Mouse (Mus musculus) CD4-positive helper T cell, adult 2 months (primary cell): ENCODE results near the gene Srgap3.
"Not testable (repeated sequence)": the region's sequence is repeated elsewhere in the genome, so short reads cannot be mapped to it uniquely, and the experiment has no call there.

Experiments
- DNase-seq: peaks from one replicate; pipeline ENCODE4 v3.0.0-alpha.2; 2012; ENCODE audit warnings: low read depth, missing footprints, low spot score

The Srgap3 gene

DNA sequence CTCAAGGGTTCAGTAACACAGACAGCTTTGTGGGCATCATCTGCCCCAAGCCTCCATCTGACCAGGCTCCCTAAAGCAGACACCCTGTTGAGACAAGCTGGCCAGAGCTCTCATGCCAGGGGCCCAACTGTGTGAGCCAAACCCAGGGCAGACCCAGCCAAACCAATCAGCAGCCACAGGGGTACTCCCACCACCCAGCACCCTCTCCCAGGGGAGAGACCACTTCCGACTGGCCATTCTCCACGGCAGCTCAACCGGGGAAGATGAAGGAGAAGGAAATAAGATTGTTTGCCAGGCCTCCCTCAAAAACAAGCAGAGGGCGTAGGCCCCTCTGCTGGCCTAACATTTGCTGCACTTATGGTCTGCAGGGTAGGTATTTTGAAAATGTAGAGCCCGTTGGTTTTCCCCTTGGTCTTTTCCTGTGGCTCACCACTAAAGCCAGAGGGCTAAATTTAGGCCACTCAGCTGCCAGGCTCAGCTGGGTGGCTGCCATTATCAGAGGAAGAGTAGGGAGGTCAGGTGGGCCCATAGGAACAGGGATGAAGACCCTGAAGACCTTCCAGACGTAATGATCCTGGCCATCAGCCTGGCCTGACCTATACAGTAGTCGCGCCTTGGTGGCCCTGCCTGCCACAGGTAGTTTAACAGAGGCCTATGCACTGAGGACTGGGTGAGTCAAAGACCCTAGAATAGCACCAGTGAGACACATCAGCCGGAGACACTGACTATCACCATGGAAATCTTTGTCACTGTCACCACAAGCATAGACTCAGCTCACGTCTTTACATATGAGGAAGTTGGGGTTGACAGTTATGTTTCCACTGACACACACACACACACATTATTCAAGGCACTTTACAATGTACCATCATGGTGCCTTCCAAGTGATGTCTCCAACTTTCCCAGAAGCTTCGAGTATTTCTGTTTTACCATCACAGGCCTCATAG is 85.4 kb downstream of the Srgap3 start:
- peak; percentile 44 for DNase-seq

DNA sequence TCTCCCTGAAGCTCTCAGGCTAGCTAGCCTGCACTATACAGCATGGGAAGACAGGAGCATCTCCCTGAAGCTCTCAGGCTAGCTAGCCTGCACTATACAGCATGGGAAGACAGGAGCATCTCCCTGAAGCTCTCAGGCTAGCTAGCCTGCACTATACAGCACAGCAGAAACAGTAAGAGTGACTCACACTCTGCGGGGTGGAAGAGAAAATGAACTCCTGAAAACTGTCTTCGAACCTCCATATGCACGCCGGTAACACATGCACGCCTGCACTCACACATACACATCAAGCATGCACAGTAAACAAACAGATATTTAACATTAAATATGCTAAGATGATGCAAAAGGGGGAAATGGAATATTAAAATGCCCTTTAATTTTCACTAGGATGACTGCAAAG is 86.8 kb downstream of the Srgap3 start:
- DNase-seq = not testable (repeated sequence)

DNA sequence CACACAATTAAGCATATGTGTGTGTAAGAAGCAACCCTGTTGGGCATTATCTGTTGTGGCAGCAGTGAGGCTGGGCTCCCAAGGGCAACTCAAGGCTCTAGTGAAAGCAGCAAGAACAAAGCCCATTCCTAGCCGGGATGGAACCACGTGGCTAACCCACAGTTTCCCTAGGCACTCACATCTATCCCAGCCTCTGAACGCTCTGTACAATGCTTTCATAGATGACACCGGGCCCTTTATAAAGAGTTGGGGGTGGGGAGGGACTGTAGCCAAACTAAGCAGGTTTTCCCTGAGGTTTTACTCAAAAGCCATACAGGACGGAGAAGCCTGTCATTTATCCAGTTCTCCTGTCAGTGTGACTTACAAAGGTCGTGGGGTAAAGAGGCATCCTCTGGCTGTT is 90.0 kb downstream of the Srgap3 start:
- no peak for DNase-seq

DNA sequence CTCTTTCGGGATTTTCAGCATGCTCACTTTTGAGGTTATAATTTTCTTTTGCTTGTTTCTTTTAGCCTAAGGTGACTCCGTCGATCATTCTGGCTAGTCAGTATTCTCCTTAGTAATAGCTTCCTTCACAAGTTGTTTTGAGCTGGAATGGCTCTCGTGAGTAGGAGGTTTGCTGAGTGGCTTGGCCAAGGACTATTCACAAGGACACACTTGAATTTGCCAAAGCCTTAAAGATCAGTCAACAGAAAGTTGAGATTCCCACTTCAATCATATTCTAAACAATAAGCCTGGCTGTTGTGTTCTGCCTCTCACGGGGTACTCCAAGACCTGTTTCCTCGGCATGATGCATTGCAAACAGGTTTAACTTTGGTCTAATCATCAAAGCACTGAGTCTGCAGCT is 91.9 kb downstream of the Srgap3 start:
- DNase-seq = no peak

DNA sequence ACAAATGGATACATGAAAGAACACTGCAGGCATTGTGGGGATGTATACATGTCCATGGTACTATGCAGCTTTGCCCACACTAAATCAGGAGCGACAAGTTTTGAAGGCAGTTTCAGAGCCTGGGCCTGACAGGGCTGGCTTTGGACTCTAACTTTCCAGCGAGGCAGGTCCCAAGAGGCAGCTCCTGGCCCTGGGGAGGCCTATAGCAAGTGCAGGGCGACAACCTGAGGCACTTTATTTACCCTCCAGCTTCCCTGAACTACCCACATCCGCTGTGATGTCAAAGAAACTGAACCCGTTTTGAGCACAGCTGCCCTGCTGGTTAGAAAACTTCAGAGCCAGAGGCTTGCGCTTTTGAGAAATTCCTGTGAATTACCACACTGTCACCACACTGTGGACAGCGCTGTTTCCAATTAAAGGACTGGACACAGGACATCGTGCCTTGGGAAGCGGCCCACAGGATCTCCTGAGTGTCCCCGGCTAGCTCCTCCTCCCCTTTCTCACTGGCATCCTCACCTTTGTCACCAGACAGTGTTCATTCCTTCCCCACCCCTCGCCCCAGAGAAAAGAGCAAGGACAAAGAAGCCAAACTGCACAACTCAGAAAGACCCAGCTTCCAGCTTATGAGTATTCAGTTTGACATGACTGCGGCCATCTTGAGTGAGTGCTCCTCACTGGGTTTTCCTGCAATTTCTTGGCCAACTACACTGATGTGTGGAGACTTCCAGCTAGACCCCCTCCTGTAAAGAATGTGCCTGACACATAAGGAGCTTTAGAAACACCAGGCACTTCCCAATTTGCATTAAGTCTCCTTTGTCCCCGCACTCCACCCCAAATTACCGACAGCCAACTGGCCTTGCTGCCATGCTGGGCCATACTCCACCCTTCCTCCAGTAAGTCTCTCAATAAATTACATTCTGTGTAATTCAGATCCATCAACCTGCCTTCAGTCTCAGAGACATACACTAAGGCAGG is 94.5 kb downstream of the Srgap3 start:
- peak; percentile 73 for DNase-seq

DNA sequence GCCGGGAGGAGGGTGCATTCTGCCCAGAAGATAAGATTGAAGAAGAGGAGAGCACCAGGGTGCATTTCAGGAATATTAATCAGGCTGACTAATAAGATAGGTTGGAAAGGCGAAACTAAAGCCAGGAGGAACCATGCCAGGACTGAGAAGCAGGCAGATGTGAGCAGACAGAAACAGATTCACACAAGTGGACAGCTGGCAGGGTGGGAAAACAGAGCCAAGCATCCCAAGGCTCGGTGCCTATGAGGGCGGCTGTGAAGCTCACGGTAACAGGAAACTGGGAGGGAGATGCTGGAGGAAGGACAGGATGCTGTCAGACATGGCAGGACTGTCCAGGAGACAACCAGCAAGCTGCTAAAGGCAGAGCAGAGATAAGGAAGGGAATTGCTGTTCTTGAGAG is 96.3 kb downstream of the Srgap3 start:
- DNase-seq = no peak

DNA sequence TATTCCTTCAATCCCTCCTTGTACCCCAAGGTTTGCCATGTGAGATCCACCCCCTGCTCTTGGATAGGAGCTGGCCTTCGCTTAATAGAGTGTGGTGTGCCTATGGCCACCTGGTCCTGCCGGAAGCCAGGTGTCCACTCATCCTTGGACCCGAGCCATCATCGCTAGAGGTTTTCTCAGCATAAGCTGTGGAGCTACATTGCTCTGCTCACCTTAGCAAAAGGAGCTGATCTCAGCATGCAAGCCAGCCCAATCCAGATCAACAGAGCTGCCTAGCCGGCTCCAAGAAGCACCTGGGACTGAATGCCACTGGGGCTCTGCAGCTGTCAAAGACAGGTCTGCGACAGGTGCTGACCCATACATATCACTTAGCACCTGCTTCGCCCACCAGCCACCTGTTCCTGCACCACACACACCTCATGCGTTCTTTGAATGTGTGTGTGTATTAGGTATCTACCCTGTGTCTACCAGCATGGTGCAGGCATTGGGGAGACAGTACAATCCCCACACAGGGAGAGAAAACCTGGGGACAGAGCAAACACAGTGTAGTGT is 98.4 kb downstream of the Srgap3 start:
- DNase-seq = no peak

DNA sequence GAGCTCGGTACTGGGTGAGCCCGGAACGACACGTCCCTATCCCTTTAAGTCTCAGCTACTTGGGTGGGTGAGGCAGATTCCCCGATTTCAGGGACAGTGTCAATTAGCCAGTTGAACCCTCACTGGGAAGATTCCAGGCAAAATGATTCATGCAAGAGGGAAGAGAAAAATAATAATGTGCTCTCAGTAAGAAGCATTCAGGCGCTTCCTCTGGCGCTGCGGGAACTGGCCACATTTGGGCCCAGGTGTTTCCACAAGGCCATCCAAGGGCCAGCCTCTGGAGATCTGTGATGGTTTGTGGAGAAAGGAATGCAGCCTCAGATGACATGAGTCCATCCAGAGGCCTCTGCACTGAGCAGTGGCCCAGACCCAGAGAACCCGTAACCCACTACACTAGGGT is 100.2 kb downstream of the Srgap3 start:
- no peak for DNase-seq

DNA sequence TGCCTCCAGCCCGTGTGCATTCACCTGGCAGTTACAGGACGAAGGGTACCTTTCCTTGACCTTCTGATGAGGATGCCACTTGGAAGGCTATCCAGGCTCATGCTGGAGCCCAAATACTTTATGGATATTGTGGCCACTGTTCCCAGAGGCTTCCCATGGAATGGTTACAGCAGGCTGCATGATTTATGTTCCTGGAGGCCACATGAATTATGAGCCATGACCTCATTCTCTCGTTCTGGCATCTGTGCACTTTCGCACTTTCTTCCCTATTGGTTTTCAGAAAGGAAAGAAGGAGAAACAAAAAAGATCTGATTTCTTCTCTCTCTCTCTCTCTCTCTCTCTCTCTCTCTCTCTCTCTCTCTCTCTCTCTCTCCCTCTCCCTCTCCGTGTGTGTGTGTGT is 104.6 kb downstream of the Srgap3 start:
- no peak for DNase-seq

DNA sequence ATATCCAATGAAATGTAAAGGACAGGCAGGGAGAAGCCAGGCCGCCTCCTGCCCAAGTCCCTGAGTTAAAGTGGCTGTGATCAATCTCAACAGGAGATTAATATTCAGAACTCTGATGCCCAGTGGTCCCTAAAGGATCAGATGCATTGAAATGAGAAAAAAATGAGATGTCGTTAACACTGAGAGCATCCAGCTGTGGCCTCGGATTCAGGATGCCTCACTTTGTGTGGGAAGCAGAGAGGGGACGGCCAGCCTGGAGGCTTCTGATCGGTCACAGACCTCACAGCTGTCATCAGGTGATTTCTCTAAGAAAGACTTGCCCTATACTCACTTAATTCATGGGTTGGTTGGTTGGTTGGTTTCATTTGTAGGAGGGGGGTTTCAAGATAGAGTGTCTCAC is 106.7 kb downstream of the Srgap3 start:
- no peak for DNase-seq

DNA sequence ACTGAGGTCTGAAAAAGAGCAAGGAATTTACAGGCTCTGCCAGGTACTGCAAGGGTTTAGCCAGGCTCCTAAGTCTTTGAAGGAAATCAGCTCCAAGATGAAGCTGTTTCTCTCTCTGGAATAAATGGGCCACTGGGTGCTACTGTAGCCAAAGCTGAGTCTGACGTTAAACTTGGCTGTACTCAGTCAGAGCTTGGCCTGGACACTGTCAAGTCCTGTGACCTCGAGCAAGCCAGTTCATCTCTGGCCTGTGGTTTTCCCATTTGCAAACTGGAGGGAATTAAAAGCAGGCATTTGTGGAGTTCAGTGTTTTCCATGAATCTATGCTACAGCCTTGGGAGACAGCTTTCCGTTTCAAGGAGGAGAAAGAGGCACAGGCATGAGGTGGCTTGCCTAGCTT is 107.7 kb downstream of the Srgap3 start:
- DNase-seq = no peak

DNA sequence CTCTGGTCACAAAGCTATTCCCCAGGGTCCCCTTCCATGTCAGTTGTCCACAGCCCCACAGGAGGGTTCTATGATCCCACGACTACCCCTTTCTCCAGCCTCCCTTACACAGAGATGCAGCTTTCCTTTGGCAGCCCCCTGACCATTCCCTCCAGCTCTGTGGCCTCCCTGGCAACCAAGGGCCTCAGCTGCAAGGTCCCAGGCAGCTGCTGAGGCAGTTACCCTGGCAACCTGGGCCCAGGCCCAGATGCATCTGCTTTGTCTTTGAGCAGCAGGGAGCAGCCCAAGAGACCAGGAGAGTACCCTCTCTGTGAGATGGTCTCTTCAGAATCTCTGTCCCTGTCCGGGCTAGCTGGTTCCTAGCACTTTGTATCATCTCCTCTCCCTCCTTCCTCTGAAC is 108.2 kb downstream of the Srgap3 start:
- DNase-seq = no peak

DNA sequence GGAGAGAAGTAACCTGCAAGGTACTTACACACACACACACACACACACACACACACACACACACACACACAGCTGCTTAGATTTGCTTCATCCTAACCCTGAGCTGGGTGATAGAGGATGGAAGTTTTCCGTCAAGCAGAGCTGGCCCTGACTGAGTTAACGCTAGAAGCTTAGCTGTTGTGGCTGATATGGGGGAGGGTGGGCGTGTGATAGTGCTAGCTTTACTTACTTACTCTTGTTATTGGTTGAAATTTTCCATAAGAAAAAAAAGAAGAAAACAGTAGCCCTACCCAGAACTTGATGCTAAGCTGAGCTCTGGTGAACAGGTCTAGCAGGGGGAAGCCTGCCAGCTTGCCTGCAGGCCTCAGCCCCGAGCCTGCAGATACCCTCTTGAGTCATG is 110.4 kb downstream of the Srgap3 start:
- DNase-seq = no peak

DNA sequence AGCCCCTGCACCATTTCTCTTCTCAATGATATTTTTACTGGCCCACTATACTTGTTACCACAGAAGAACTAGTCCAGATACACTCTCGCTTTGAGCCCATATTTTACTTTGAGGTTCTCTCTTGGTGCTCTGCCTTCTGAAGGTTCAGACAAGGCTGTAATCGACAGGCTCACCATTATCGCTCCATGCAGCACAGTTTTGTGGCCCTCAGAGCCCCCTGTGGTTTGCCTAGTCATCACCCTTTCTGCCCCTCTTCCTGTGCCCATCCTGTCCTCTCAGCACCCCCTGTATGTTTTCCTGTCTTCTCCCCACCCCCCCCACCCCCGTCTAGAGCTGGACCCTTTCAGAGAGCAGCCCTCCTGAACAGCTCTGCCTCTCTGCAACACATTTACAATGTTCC is 111.7 kb downstream of the Srgap3 start:
- no peak for DNase-seq

DNA sequence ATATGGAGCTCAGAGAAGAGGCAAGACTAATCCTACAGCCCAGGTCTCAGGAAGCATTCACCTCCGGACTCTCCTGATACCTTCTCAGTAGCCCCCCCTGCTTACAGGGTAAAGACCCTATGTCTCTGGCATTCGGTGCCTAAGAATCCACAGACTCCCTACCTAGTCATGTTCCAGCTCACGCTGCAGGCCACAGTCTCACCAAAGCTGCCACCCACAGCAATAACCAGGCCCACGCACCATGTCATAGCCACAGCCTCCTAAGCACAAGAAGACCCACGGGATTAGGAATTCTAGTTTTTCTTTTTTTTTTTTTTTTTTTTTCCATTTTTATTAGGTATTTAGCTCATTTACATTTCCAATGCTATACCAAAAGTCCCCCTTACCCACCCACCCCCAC is 112.6 kb downstream of the Srgap3 start:
- DNase-seq = no peak

DNA sequence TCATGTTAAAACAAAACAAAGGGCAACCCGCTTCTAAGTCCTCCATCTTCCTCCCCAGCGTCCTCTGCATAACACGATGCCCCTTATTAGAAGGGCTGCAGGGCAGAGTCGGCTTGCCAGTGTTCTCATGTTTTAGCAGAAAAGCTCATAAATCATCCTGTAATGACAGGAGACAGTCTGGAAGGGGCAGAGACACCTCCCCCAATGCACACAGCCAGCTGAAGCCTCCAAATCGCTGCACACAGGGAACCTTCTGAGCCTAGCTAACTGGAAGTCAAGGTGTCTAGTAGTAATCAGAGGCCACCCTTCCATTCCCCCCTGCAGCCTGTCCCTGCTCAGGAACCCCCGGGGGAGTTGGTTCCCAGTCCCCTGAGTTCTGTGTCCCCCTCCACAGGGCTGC is 113.3 kb downstream of the Srgap3 start:
- no peak for DNase-seq

DNA sequence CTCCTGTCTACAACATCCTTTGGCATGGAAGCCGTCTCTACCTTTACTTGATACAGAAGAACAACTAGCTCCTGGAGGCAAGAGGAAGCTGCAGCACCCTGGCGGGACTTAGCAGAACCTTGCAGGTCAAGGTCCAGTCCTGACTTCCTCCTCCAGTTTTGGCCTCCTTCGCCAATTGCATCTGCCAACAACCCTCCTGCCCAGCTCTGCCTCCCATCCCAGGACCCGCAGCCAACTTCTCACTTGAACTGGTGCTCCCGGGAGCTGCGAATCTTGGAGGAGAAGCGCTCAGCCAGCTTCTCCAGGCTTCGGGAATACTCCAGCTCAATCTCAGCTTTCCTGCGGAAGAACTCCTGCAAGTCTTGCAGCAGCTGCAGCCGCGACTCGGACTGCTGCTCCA is 117.9 kb downstream of the Srgap3 start:
- DNase-seq = no peak

DNA sequence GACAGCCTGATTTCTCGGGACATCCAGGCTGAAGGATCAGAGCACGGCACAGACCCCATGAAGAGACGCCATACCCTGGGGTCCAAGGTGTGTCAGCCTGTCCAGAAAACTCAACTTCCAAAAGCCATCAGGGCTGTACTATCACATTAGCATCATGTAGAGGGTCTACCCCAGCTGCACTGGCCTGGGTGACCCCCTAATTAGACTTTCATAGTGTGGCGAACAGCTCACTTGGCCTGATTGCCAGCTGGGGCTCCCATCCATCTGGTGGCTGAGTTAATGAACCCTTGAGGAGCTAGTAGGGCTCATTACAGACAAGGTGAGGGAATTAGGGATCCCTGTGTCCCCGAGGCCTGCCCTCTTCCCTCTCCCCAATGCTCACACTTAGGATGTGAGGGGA is 118.6 kb downstream of the Srgap3 start:
- DNase-seq = no peak

DNA sequence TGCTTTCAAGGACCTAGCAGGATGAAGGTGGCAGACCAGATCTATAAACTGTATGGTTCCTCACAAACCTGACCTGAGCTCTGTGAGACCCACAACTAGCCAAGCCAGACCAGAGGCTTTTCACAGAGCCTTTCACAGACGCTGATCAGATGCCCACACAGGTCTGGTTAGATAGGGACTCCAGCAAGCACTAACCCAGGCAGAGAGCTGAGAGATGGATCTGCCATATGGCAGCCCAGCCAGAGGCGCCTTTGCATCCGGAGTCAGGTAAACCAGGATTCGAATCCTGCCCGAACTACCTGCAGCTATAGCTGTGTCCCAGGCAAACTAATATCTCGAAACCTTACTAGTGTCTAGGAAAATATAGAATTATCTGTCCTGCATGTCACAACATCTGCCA is 121.4 kb downstream of the Srgap3 start:
- no peak for DNase-seq

DNA sequence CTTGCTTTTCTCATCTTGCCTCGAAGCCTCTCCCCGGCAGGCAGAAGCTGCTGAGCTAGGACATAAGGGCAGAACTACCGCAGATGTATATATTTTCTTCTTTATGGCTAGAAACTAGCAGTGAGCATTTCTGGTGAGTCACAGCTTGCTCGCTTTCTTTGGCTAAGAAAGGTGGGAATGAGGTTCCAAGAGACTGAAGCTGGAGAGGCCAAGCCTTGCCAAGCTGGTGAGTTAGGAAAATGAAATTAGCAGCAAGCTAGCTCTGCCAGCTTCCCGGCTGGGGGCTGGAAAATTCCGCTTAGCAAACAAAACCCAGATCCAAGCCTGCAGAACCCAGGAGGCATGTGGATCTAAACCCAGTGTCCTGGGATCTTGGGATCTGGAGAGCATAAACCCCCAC is 124.0 kb downstream of the Srgap3 start:
- no peak for DNase-seq

DNA sequence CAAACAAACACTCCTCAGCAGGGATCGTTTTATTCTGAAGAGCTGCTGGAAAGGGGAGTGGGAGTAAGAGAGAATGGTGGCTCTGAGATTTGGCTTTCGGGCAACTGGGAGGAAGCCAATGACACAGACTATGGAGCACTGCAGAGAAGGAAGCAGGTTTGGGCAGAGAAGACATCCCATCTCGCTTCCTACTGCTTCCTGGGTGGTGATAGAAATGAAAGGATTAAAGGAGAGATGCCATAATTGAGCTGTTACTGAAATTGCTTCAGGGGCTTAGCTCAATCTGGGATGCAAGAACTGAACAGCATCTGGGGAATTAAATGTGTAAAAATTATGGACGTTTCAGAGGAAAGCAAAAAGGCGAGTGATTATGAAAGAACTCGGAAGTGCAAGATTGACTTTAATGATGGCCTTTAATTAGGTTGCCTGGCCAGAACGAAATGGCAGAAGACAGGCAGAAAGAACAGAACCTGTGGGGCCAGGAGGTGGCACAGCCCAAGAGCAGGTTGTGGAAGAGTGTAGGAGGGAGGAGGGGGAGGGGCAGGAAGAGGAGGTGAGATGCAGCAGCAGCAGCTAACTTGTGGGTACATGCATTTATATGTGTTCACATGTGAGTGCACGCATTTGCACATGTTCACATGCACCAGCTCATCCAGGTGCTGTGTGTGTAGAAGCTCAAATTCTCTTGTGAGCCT is 126.6 kb downstream of the Srgap3 start:
- no peak for DNase-seq
